Mouse (Mus musculus) midbrain, embryonic 16.5 days (tissue): ENCODE results near the gene Rab1b. TPM values are rescaled to one million over a fixed set of nuclear protein-coding genes. Genes with fewer than 3 reads are reported as not detected.
A peak's percentile ranks its signal among the peaks of the same experiment; 100 is the strongest.
"Not testable (repeated sequence)": the region's sequence is repeated elsewhere in the genome, so short reads cannot be mapped to it uniquely, and the experiment has no call there.

Experiments used
- ATAC-seq: fragments of 200-750 bp; cut with Nextera tagmentation; 2 replicates; pipeline ENCODE4 v1.8.0; 2017; ENCODE audit warnings: moderate TSS enrichment
- H3K27ac ChIP-seq: fragments of 300-500 bp; sonication (generic); 2 replicates; pipeline ENCODE4 v1.5.1; 2014; ENCODE audit warnings: mild to moderate bottlenecking, low read length, mixed read lengths
- H3K27me3 ChIP-seq: fragments of 300-500 bp; sonication (generic); 2 replicates; pipeline ENCODE4 v1.6.1; 2014; ENCODE audit warnings: low read depth, low read length, mixed read lengths; ENCODE audit not compliant: control insufficient read depth, insufficient read depth
- H3K36me3 ChIP-seq: fragments of 300-500 bp; sonication (generic); 2 replicates; pipeline ENCODE4 v1.6.1; 2014; ENCODE audit warnings: mild to moderate bottlenecking, low read length, moderate library complexity, mixed read lengths; ENCODE audit not compliant: control insufficient read depth, insufficient read depth
- H3K4me1 ChIP-seq: fragments of 300-500 bp; sonication (generic); 2 replicates; pipeline ENCODE4 v1.6.1; 2014; ENCODE audit warnings: mild to moderate bottlenecking, low read length, mixed read lengths; ENCODE audit not compliant: control insufficient read depth, insufficient read depth
- H3K4me2 ChIP-seq: fragments of 300-500 bp; sonication (generic); 2 replicates; pipeline ENCODE4 v1.6.1; 2014; ENCODE audit warnings: mild to moderate bottlenecking, low read length, mixed read lengths
- H3K4me3 ChIP-seq: fragments of 300-500 bp; sonication (generic); 2 replicates; pipeline ENCODE4 v1.5.1; 2014; ENCODE audit warnings: low read depth, mild to moderate bottlenecking, low read length, moderate library complexity, mixed read lengths
- H3K9ac ChIP-seq: fragments of 300-500 bp; sonication (generic); 2 replicates; pipeline ENCODE4 v1.6.1; 2014; ENCODE audit warnings: low read depth, low read length, mixed read lengths
- H3K9me3 ChIP-seq: fragments of 300-500 bp; sonication (generic); replicated peaks from 2 replicates; pipeline ENCODE4 v1.6.1; 2014; ENCODE audit warnings: mild to moderate bottlenecking, low read length, mixed read lengths; ENCODE audit not compliant: control insufficient read depth, poor library complexity, severe bottlenecking
- WGBS: fragments of 180-500 bp; shearing (Covaris S2); extraction: QIAGEN DNeasy Blood & Tissue Kit; methylation state at CpG from one replicate; pipeline ENCODE4 v1.1.7; 2014; 5-methylcytosine and 5-hydroxymethylcytosine counted together
- polyA plus RNA-seq: library from polyadenylated mRNA; unstranded; fragments of >200 nt; fragmentation: Nextera tagmentation; extraction: Ambion mirVana; gene quantifications from 2 replicates; pipeline ENCODE4 v1.2.1, GENCODE M21; 2015

The Rab1b gene
- polyA plus RNA-seq, 1 experiment from 2014 or later = 201 TPM

GRCm38 (mm10) chr19:5093481-5094242 lies 13.2 kb downstream of the Rab1b start:
- Histone ChIP-seq H3K27me3 (no peaks in the 10 kb centered on the region), H3K9ac (peak overlapping the region; percentile 100), H3K27ac (peak overlapping the region; percentile 98), H3K4me1 (peaks cover 52% of the 10 kb centered on the region), H3K9me3 (no peaks in the 10 kb centered on the region), H3K4me3 (peak overlapping the region; percentile 89), H3K4me2 (peak overlapping the region; percentile 88), H3K36me3 (peaks cover 19% of the 10 kb centered on the region)
- ATAC-seq = no peak; the same call in 1 of the 2 replicates
- 75% methylated on average over 12 of the region's 12 CpGs for WGBS

DNA sequence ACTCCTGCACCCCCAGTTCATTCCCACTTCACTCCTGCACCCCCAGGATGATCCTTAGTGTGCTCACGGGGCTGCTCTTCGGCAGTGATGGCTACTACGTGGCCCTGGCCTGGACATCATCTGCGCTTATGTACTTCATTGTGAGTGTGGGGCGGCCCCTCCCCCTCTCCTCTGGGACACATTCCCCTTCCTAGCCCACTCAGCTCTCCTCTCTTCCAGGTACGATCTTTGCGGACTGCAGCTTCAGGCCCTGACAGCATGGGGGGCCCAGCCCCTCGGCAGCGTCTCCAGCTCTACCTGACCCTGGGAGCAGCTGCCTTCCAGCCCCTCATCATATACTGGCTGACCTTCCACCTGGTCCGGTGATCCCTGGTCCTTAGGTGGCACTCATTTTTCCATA lies 14.8 kb downstream of the Rab1b start:
- Histone ChIP-seq H3K4me3 (no peak overlapping the region), H3K4me1 (peaks cover 53% of the 10 kb centered on the region), H3K4me2 (no peak overlapping the region), H3K27ac (no peak overlapping the region), H3K36me3 (peaks cover 19% of the 10 kb centered on the region), H3K9me3 (no peaks in the 10 kb centered on the region), H3K9ac (no peak overlapping the region), H3K27me3 (no peaks in the 10 kb centered on the region)
- no peak for ATAC-seq
- WGBS = 92% methylated on average over 10 of the region's 10 CpGs

- peaks cover 28% of the 10 kb centered on the region for H3K4me1 ChIP-seq
- ATAC-seq = no peak
- 87% methylated on average over 4 of the region's 4 CpGs for WGBS
Measured at GRCm38 (mm10) chr19:5089324-5089723, 17.5 kb downstream of the Rab1b start.

DNA sequence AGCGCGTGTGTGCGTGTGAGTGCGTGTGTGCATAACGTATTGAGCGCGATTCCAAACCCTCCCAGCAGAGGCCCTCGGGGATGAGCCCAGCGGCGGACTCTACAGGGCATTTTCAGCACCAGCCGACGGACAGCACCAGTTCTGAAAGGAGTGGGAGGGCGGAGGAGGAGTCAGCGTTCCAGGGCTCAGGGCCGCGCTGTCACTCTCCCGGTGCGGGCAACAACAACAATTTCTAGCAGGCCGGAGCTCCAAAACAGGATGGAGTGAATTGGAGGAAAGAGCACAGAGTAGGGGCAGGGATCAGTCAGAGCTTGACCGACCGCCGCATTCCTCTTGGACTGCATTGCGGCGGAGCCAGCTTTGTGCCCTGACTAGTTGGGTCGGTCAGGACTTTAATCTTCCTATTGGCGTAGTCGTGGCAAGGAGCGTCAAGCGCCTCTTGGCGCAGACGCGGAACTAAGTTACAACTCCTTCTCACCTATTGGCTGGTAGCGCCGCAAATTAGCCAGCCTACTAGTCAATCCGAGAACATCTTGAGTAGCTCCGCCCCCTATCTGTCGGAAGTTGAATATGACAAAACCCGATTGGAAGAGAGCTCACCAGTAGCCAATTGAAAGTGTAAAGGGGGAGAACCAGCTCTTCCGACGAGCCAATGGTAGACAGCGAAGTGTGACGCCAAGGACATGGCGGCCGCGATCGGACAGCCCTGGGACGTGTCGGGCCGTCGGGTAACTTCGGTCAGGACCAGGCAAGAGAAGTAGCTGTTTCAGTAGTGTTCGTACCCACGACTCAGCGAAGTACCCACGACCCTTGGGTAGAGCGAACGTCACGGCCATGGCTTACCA lies 18.8 kb downstream of the Rab1b start, which contains the start of gene Yif1a:
Yif1a (plus strand) TSS at position 655 of the 845 bp plus-strand sequence.
- Histone ChIP-seq H3K4me1 (peaks cover 19% of the 10 kb centered on the region), H3K4me2 (peak within 1 kb of the TSS; percentile 75), H3K27me3 (peaks cover 13% of the 10 kb centered on the region), H3K27ac (peak within 1 kb of the TSS; percentile 90), H3K9ac (peak within 1 kb of the TSS; percentile 71), H3K36me3 (peaks cover 12% of the 10 kb centered on the region), H3K9me3 (no peaks in the 10 kb centered on the region), H3K4me3 (peak within 1 kb of the TSS; percentile 52)
- peak; percentile 94 for ATAC-seq
- WGBS = under 1% methylated on average over 58 of the region's 58 CpGs

More at GRCm38 (mm10) chr19:5089324-5089723, 17.5 kb downstream of the Rab1b start:
- Histone ChIP-seq H3K4me3 (peak overlapping the region; percentile 52), H3K9me3 (no peaks in the 10 kb centered on the region), H3K4me2 (peak overlapping the region; percentile 69), H3K27ac (no peak overlapping the region), H3K9ac (peak overlapping the region; percentile 68), H3K27me3 (peaks cover 5% of the 10 kb centered on the region), H3K36me3 (peaks cover 19% of the 10 kb centered on the region)

DNA sequence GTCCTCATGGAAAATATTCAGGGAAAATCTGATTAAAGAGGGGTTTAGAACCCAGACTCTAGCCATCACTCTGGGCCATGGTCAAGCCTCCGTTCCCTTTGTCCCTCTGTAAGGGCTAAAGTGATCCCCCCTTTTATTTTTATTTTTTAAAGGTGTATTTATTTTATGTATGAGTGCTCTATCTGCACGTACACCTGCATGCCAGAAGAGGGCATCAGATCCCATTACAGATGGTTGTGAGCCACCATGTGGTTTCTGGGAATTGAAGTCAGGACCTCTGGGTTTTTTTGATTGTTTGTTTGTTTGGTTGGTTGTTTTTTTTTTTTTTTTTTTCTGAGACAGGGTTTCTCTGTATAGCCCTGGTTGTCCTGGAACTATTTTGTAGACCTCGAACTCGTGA lies 20.3 kb downstream of the Rab1b start:
- H3K27me3 ChIP-seq = peaks cover 29% of the 10 kb centered on the region
- not testable (repeated sequence) for H3K9ac ChIP-seq, H3K36me3 ChIP-seq, H3K9me3 ChIP-seq, H3K4me2 ChIP-seq, H3K4me3 ChIP-seq, H3K27ac ChIP-seq, ATAC-seq
- 53% methylated on average over 4 of the region's 4 CpGs for WGBS
- peaks cover 19% of the 10 kb centered on the region for H3K4me1 ChIP-seq

- Histone ChIP-seq H3K4me2 (peak within 1 kb of the TSS; percentile 78), H3K27ac (peak within 1 kb of the TSS; percentile 32), H3K9ac (peak within 1 kb of the TSS; percentile 87), H3K27me3 (peaks cover 41% of the 10 kb centered on the region), H3K36me3 (peaks cover 5% of the 10 kb centered on the region; the same call in 1 of the 2 replicates), H3K9me3 (no peaks in the 10 kb centered on the region), H3K4me3 (peak within 1 kb of the TSS; percentile 70), H3K4me1 (peaks cover 19% of the 10 kb centered on the region)
- under 1% methylated on average over 67 of the region's 69 CpGs for WGBS
- no peak for ATAC-seq
Measured at GRCm38 (mm10) chr19:5085145-5085863, 21.6 kb downstream of the Rab1b start, which contains the start of gene Tmem151a. Gene Tmem151a (minus strand): TSS chr19:5085531.

DNA sequence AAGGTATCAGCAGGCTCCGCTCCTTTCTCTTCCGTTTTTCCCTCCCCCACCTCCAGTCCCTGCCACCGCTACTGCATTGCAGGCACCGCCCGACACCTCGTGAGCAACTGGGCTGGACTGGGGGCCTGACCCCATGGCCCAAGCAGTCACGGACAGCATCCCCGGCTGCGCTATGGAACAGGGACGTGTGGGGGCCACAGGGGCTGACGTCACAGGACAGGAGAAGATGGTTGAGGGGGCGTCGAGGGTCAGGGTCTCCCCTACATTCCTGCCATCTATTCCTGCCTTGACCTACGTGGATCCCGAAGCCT lies 22.1 kb downstream of the Rab1b start:
- no peak for ATAC-seq
- H3K36me3 ChIP-seq = peaks cover 5% of the 10 kb centered on the region; the same call in 1 of the 2 replicates
- peak overlapping the region; percentile 32 for H3K27ac ChIP-seq
- no peaks in the 10 kb centered on the region for H3K9me3 ChIP-seq
- peak overlapping the region; percentile 87 for H3K9ac ChIP-seq
- WGBS = 7% methylated on average over 15 of the region's 15 CpGs
- H3K4me2 ChIP-seq = peak overlapping the region; percentile 78
- peaks cover 47% of the 10 kb centered on the region for H3K27me3 ChIP-seq
- H3K4me3 ChIP-seq = peak overlapping the region; percentile 70
- H3K4me1 ChIP-seq = peaks cover 19% of the 10 kb centered on the region

DNA sequence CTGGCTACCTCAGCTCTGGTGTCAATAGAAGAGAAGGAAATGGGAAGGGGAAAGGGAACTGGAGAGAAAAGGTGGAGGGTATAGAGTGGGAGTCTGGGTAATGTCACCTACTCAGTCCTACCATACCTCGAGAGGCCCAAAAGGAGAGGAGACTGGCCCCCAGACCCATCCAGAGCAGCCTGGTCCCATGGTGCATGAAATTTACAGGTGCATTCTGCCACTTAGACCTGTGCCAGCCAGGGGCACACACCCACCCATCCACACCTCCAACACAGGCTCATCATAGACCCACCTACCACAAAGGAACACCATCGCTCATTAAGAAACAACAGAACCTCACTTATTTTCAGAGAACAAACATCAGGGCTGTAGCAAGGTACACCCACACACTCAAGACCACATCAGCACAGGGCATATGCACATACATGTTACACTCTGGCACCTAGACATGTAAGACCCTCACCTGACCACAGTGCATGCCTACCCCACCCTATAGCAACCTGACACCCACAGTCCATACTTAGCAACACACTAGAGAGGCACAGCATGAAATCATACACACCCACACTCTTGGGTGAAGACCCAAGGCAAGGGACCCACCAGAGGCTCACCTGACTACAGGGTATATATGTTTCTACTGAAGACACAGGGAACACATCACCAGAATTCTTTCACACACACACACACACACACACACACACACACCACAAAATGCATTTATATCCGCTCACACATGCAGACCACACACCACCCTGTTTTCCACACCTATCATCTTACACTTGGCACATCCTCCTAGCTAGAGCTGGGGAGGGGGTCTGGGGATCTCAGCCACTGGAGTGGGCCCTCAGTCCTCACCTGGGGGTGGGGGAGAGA lies 22.7 kb downstream of the Rab1b start:
- no peak for ATAC-seq
- Histone ChIP-seq H3K27me3 (peaks cover 47% of the 10 kb centered on the region), H3K27ac (peak overlapping the region; percentile 32; the same call in 1 of the 2 replicates), H3K36me3 (peaks cover 5% of the 10 kb centered on the region; the same call in 1 of the 2 replicates), H3K4me1 (peaks cover 14% of the 10 kb centered on the region), H3K4me2 (peak overlapping the region; percentile 78), H3K9me3 (no peaks in the 10 kb centered on the region), H3K9ac (peak overlapping the region; percentile 87), H3K4me3 (peak overlapping the region; percentile 70)
- 72% methylated on average over 3 of the region's 3 CpGs for WGBS
